Mouse (Mus musculus) heart, embryonic 11.5 days (tissue): ENCODE measurements around the gene Slc45a2. TPM values are rescaled to one million over a fixed set of nuclear protein-coding genes. Genes with fewer than 3 reads are reported as not detected.

Experiments used
- ATAC-seq: fragments of 200-750 bp; cut with Nextera tagmentation; replicated peaks from 2 replicates; pipeline ENCODE4 v1.8.0; 2017; ENCODE audit warnings: moderate library complexity; ENCODE audit not compliant: insufficient number of reproducible peaks, low FRiP score, low TSS enrichment
- H3K27ac ChIP-seq: fragments of 300-500 bp; sonication (generic); 2 replicates; pipeline ENCODE4 v1.5.1; 2014; ENCODE audit warnings: mild to moderate bottlenecking, low read depth, low read length
- H3K27me3 ChIP-seq: fragments of 300-500 bp; sonication (generic); 2 replicates; pipeline ENCODE4 v1.6.1; 2014; ENCODE audit warnings: mild to moderate bottlenecking, low read length, mixed read lengths; ENCODE audit not compliant: control insufficient read depth, insufficient read depth
- H3K36me3 ChIP-seq: fragments of 300-500 bp; sonication (generic); 2 replicates; pipeline ENCODE4 v1.6.1; 2014; ENCODE audit warnings: mild to moderate bottlenecking, low read length, moderate library complexity, mixed read lengths; ENCODE audit not compliant: control insufficient read depth, insufficient read depth
- H3K4me1 ChIP-seq: fragments of 300-500 bp; sonication (generic); 2 replicates; pipeline ENCODE4 v1.6.1; 2014; ENCODE audit warnings: low read length; ENCODE audit not compliant: control insufficient read depth, insufficient read depth
- H3K4me2 ChIP-seq: fragments of 300-500 bp; sonication (generic); 2 replicates; pipeline ENCODE4 v1.6.1; 2014; ENCODE audit warnings: mild to moderate bottlenecking, moderate library complexity
- H3K4me3 ChIP-seq: fragments of 300-500 bp; sonication (generic); 2 replicates; pipeline ENCODE4 v1.5.1; 2014; ENCODE audit warnings: low read depth, low read length
- H3K9ac ChIP-seq: fragments of 300-500 bp; sonication (generic); 2 replicates; pipeline ENCODE4 v1.6.1; 2014; ENCODE audit warnings: mild to moderate bottlenecking, low read depth, low read length, moderate library complexity
- H3K9me3 ChIP-seq: fragments of 300-500 bp; sonication (generic); replicated peaks from 2 replicates; pipeline ENCODE4 v1.6.1; 2016; ENCODE audit warnings: low read length; ENCODE audit not compliant: control insufficient read depth
- WGBS: fragments of 180-500 bp; shearing (Covaris S2); extraction: QIAGEN DNeasy Blood & Tissue Kit; methylation state at CpG from one replicate; pipeline ENCODE4 v1.1.7; 2014; ENCODE audit not compliant: insufficient replicate concordance; 5-methylcytosine and 5-hydroxymethylcytosine counted together
- polyA plus RNA-seq: library from polyadenylated mRNA; unstranded; fragments of >200 nt; fragmentation: Nextera tagmentation; extraction: Ambion mirVana; gene quantifications from 2 replicates; pipeline ENCODE4 v1.2.1, GENCODE M21; 2014

Slc45a2 gene
- polyA plus RNA-seq, 1 experiment from 2014 or later: 0.04 TPM

- Histone ChIP-seq H3K9me3 (no peaks in the 10 kb centered on the region), H3K4me3 (no peak overlapping the region), H3K27ac (no peak overlapping the region), H3K4me2 (no peak overlapping the region), H3K36me3 (no peaks in the 10 kb centered on the region), H3K9ac (no peak overlapping the region), H3K4me1 (peaks cover 6% of the 10 kb centered on the region), H3K27me3 (peaks cover 23% of the 10 kb centered on the region)
- WGBS: 61% methylated on average over 2 of the region's 2 CpGs
- ATAC-seq: no peak
Measured at GRCm38 (mm10) chr15:11041229-11041628, 40.7 kb downstream of the Slc45a2 start.

DNA sequence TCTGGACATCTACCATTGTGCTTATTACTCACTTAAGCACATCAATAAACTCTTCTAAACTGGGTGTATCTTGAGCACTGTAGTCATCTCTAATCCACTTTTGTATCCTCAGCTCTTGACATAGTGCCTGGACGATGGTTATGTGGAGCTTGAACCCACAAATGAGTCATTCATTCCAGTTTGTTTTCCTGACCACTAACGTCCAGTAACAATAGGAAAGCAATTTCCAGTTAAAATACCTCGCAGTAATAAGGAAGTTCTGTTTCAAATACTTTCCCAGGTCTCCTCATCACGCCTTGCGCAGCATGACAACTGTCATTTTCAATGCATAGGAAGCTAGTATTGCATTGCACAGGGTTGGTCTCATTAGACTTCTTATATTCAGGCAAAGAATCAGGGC is 42.3 kb downstream of the Slc45a2 start:
- no peaks in the 10 kb centered on the region for H3K9me3 ChIP-seq
- H3K4me3 ChIP-seq: no peak overlapping the region
- H3K36me3 ChIP-seq: no peaks in the 10 kb centered on the region
- 71% methylated on average over 5 of the region's 5 CpGs for WGBS
- H3K4me2 ChIP-seq: no peak overlapping the region
- no peak for ATAC-seq
- no peaks in the 10 kb centered on the region for H3K4me1 ChIP-seq
- peaks cover 7% of the 10 kb centered on the region for H3K27me3 ChIP-seq
- H3K27ac ChIP-seq: no peak overlapping the region
- H3K9ac ChIP-seq: no peak overlapping the region

- 58% methylated on average over 10 of the region's 10 CpGs for WGBS
- no peak overlapping the region for H3K4me2 ChIP-seq
- H3K27ac ChIP-seq: no peak overlapping the region
- H3K4me1 ChIP-seq: no peaks in the 10 kb centered on the region
- no peak overlapping the region for H3K4me3 ChIP-seq
- no peak for ATAC-seq
- H3K9ac ChIP-seq: no peak overlapping the region
- H3K36me3 ChIP-seq: no peaks in the 10 kb centered on the region
- no peaks in the 10 kb centered on the region for H3K9me3 ChIP-seq
- H3K27me3 ChIP-seq: no peaks in the 10 kb centered on the region
Measured at GRCm38 (mm10) chr15:11053678-11054439, 53.3 kb downstream of the Slc45a2 start.

DNA sequence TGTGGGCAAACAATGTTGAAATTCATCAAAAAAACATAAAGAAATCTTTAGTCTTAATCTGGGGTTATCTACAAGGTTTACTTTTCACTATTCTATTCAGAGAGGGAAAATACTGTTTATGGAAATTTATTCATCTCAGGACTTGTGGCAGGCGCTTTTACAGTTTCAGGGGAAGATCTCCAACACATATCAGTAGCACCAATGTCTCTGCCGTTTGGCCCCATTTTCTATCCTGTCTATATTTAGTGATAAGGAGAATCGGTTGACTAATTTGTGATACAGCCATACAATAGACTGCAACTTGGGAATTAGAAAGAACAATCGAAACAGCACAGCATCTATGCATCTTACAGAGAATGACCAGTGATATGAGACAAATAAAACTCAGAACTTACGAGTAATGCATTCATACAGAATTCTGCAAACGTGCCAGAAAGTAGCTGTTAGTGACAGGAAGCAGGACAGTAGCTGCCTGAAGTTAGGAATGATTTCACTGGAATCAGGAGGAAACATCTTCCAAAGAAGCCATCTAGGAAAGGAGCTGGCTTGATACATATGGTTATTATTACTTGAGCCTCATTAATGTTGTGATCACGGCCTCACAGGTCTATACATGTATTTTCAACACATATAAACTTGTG is 54.0 kb downstream of the Slc45a2 start:
- H3K9ac ChIP-seq: no peak overlapping the region
- no peak for ATAC-seq
- H3K27me3 ChIP-seq: no peaks in the 10 kb centered on the region
- WGBS: 62% methylated on average over 7 of the region's 7 CpGs
- H3K9me3 ChIP-seq: no peaks in the 10 kb centered on the region
- H3K36me3 ChIP-seq: no peaks in the 10 kb centered on the region
- H3K4me3 ChIP-seq: no peak overlapping the region
- no peak overlapping the region for H3K4me2 ChIP-seq
- H3K27ac ChIP-seq: no peak overlapping the region
- no peaks in the 10 kb centered on the region for H3K4me1 ChIP-seq

- H3K27ac ChIP-seq: no peak overlapping the region
- 76% methylated on average over 1 of the region's 1 CpGs for WGBS
- ATAC-seq: no peak
Measured at GRCm38 (mm10) chr15:11062903-11063302, 62.4 kb downstream of the Slc45a2 start.

GRCm38 (mm10) chr15:11064160-11064557 is 63.6 kb downstream of the Slc45a2 start:
- WGBS: 17% methylated on average over 2 of the region's 2 CpGs
- Histone ChIP-seq H3K9me3 (no peaks in the 10 kb centered on the region), H3K27ac (0 out of 2 replicates have a peak overlapping the region, but pooled peaks have one; percentile 29), H3K9ac (no peak overlapping the region), H3K27me3 (no peaks in the 10 kb centered on the region), H3K36me3 (no peaks in the 10 kb centered on the region), H3K4me2 (peak overlapping the region; percentile 85), H3K4me1 (peaks cover 14% of the 10 kb centered on the region; the same call in 1 of the 2 replicates), H3K4me3 (peak overlapping the region; percentile 47)
- no peak; the same call in 1 of the 2 replicates for ATAC-seq

More at GRCm38 (mm10) chr15:11062903-11063302, 62.4 kb downstream of the Slc45a2 start:
- Histone ChIP-seq H3K9ac (no peak overlapping the region), H3K9me3 (no peaks in the 10 kb centered on the region), H3K36me3 (no peaks in the 10 kb centered on the region), H3K27me3 (no peaks in the 10 kb centered on the region), H3K4me1 (peaks cover 14% of the 10 kb centered on the region; the same call in 1 of the 2 replicates), H3K4me3 (no peak overlapping the region), H3K4me2 (no peak overlapping the region)

DNA sequence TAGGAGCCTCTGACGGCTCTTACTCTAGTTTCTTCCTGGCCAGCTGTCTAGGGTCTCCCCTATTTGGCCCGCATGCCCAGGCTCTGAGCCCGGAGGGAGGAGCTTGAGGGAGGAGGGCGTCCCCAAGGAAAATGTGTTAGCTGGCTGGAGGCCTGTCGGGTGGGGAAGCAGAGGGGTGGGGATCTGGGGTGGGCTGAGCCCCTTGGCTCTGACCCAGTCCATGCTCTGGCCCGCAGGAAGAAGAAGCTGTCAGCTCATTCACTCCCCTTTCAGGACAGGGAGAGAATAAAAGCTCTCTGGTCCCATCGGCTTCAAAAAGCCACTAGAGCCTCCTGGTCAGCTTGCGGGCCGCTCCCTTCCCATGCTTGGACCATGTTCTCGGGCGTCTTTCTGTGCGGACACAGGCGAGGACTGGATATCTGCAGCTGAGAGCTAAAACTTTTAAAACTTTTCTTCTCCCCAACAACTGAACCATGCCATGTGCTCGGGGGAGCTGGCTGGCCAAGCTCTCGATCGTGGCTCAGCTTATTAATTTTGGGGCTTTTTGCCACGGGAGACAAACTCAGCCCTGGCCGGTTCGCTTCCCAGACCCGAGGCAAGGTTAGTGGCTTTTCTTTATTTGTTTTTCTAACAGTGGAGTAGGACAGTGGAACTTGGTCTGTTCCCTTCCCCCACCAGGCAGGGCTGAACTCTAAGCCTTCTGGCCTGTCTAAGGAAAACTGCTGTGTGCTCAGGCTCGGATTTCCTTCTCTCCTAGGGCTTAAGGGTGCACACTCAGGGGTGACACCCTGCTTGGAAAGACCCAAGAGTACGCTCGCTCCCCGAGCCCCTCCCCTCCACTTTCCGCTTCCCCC is 64.3 kb downstream of the Slc45a2 start, which contains the start of gene Adamts12:
TSS of gene Adamts12 (plus strand) at position 233 of the 854 bp plus-strand sequence.
- H3K9ac ChIP-seq: peak within 1 kb of the TSS; percentile 74
- peaks cover 14% of the 10 kb centered on the region; the same call in 1 of the 2 replicates for H3K4me1 ChIP-seq
- 2% methylated on average over 24 of the region's 25 CpGs for WGBS
- H3K4me2 ChIP-seq: peak within 1 kb of the TSS; percentile 85
- peak; percentile 74 for ATAC-seq
- peak within 1 kb of the TSS; percentile 62 for H3K27ac ChIP-seq
- peak within 1 kb of the TSS; percentile 47 for H3K4me3 ChIP-seq
- H3K36me3 ChIP-seq: no peaks in the 10 kb centered on the region
- no peaks in the 10 kb centered on the region for H3K27me3 ChIP-seq
- no peaks in the 10 kb centered on the region for H3K9me3 ChIP-seq

DNA sequence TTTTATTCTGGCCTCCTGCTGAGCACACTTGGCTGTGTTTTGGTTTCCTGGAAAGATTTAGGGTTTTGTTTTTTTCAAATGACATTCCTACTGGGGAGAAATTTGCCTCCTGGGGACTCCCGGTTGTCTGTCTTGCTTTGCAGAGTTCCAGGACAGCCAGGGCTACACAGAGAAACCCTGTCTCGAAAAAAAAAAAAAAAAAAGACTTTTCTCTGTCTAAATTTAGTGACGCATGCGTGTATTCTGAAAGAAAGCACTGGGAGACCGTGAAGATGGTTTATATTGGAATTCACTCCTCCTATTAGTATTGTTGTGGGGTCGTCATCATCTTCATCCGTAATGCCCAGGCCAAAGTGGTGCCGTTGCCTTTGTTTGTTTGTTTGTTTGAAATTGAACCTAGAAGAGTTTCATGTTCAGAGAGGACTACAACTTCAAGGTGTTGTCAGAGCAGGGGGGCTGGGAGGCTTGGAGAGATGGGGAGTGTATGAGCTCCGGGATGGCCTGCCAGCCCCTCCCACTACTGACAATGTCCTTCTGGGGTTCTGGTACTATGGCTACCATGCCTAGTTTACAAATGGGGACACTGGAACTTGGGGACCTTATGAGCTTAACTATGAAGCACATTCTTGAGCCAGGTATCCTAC is 65.1 kb downstream of the Slc45a2 start:
- H3K36me3 ChIP-seq: no peaks in the 10 kb centered on the region
- no peak for ATAC-seq
- no peaks in the 10 kb centered on the region for H3K9me3 ChIP-seq
- H3K27ac ChIP-seq: no peak overlapping the region
- H3K27me3 ChIP-seq: no peaks in the 10 kb centered on the region
- WGBS: 7% methylated on average over 9 of the region's 9 CpGs
- H3K4me1 ChIP-seq: peaks cover 14% of the 10 kb centered on the region; the same call in 1 of the 2 replicates
- peak overlapping the region; percentile 47 for H3K4me3 ChIP-seq
- peak overlapping the region; percentile 74; the same call in 1 of the 2 replicates for H3K9ac ChIP-seq
- peak overlapping the region; percentile 85 for H3K4me2 ChIP-seq
